Mouse (Mus musculus): ENCODE measurements around the gene B4galt5. TPM values are rescaled to one million over a fixed set of nuclear protein-coding genes. Genes with fewer than 3 reads are reported as not detected.

Gene B4galt5
- polyA plus RNA-seq, 1 experiment from 2014 or later, result 11.2 TPM

DNA sequence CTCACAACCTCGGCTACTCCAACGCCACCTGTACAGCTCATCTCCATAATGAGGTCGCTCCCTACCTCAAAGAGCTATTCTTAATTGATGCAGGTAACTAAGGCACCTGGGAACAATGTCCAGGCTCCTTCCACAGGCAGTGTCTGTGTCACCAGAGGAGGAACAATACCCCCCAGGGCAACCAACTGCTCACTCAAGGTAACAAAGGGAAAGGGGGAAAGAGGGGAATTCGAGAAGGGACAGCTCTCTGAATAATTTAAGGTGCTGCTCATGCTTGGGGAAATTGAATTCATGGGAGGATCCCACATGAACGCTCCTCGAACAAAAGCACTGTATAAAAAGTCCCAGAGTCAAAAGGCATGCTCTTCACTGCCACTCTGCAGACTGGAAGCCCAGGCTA lies 6.1 kb downstream of the B4galt5 start:
- Histone ChIP-seq H3K4me2 (replicated peaks) (no peak overlapping the region), H3K4me1 (replicated peaks) (peaks cover 33% of the 10 kb centered on the region), H3K9ac (replicated peaks) (no peak overlapping the region; the same call in 1 of the 2 replicates), H3K36me3 (no peaks in the 10 kb centered on the region), H3K4me3 (replicated peaks) (no peak overlapping the region), H3K9me3 (no peaks in the 10 kb centered on the region), H3K27ac (peak overlapping the region; percentile 66), H3K27me3 (no peaks in the 10 kb centered on the region)
- 53% methylated on average over 6 of the region's 6 CpGs for WGBS
- no peak for ATAC-seq

DNA sequence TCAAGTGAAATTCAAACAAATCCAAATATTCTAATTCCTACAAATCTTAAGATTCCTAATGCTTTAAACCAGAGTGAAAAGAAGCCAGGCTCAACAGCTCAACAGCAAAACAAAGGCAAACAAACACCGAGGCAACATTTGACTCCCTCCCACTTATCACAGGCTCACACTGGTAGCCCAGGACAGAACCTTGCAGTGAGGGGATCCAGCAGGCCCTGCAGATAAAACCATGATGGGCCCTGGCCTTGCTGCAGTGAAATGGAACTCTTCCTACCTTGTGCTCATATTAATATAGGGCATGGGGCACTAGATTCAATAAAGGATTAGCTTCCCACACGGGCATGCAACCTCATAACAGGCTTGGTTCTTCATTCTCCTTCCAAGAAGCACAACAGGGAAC lies 11.4 kb downstream of the B4galt5 start:
- Histone ChIP-seq H3K4me1 (replicated peaks) (peaks cover 22% of the 10 kb centered on the region), H3K27me3 (no peaks in the 10 kb centered on the region), H3K9me3 (no peaks in the 10 kb centered on the region), H3K27ac (no peak overlapping the region), H3K4me3 (replicated peaks) (no peak overlapping the region), H3K9ac (replicated peaks) (no peak overlapping the region), H3K36me3 (no peaks in the 10 kb centered on the region), H3K4me2 (replicated peaks) (no peak overlapping the region)
- 59% methylated on average over 2 of the region's 2 CpGs for WGBS
- no peak for ATAC-seq

DNA sequence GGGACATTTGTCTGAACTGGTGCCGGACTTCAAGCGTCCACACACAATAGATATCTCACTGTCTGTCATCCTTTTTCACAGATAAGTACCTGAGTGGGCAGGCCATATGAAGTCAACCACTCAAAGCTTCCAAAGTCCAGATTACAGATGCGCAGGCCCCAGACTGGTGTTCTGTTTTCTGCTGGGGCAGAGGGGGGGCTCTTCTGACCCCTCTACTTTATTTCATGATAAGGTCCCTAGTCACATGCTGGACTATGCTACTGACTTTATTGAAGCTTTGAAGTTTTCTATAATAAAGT lies 11.8 kb downstream of the B4galt5 start:
- peaks cover 22% of the 10 kb centered on the region for H3K4me1 ChIP-seq (replicated peaks)
- H3K27me3 ChIP-seq, result no peaks in the 10 kb centered on the region
- no peaks in the 10 kb centered on the region for H3K36me3 ChIP-seq
- no peak overlapping the region for H3K4me2 ChIP-seq (replicated peaks)
- H3K9me3 ChIP-seq, result no peaks in the 10 kb centered on the region
- 53% methylated on average over 3 of the region's 3 CpGs for WGBS
- peak overlapping the region; percentile 56; the same call in 1 of the 2 replicates for H3K27ac ChIP-seq
- H3K9ac ChIP-seq (replicated peaks), result no peak overlapping the region; the same call in 1 of the 2 replicates
- ATAC-seq, result no peak
- no peak overlapping the region for H3K4me3 ChIP-seq (replicated peaks)

DNA sequence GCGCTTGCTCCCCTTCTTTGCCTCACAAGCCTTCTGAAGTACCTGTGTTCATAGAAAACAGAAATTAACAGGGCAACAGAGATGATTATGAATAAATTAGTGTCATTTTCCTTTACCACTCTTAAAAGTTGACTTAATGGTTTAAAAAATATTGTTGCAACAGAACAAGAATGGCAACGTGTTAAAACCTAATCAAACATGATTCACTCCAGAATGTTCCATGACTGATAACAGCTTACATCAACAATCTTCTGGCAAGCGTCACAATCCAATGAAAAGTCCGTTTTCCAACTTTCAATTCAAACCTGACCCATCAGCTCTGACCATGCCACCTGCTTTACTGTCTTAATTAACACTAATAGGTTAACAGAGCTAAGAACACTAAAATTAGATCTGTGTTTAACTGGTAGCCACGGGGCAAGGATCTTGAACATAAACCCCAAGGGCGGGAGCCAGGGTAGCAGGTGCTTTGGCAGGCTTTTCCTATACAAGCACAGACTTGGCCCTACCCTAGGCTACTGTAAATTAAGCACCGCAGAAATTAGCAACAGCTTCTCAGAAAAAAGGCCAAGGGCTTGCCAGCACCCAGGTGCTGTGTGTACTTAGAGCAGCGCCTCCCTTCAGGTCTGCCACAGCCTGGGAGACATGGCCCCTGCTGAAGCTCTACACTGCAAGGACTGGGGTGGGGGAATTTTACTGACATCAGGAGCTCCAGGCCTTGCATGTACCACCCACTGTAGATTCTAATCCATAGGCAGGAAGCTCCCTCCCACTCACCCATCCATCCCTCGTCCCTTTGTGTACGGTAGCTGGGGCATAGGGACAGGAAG lies 12.4 kb downstream of the B4galt5 start:
- Histone ChIP-seq H3K36me3 (no peaks in the 10 kb centered on the region), H3K4me1 (replicated peaks) (peaks cover 24% of the 10 kb centered on the region), H3K27me3 (no peaks in the 10 kb centered on the region), H3K9ac (replicated peaks) (no peak overlapping the region; the same call in 1 of the 2 replicates), H3K4me3 (replicated peaks) (no peak overlapping the region), H3K27ac (peak overlapping the region; percentile 56; the same call in 1 of the 2 replicates), H3K9me3 (no peaks in the 10 kb centered on the region), H3K4me2 (replicated peaks) (no peak overlapping the region)
- 77% methylated on average over 10 of the region's 10 CpGs for WGBS
- no peak for ATAC-seq

DNA sequence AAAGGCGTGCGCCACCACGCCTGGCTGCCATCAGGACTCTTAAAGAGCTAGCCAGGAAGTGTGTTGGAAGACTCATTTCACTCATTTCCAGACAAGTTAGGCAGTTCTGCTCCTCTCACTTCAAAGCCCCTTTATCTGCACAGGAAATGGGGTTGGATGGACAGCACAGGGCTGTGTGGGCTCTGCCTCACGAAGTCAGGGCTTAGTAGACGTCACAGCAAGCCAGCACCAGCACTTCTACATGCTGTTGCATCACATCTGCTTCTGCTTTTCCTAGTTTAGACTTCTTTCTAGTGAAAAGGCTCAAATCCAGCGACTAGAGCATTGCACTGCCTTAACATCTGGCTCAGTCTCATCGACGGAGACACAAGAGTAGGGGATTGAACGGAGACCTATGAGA lies 13.9 kb downstream of the B4galt5 start:
- H3K27me3 ChIP-seq, result no peaks in the 10 kb centered on the region
- no peak overlapping the region for H3K27ac ChIP-seq
- no peaks in the 10 kb centered on the region for H3K9me3 ChIP-seq
- H3K9ac ChIP-seq (replicated peaks), result no peak overlapping the region
- peaks cover 34% of the 10 kb centered on the region for H3K4me1 ChIP-seq (replicated peaks)
- WGBS, result 87% methylated on average over 9 of the region's 9 CpGs
- ATAC-seq, result no peak
- no peaks in the 10 kb centered on the region for H3K36me3 ChIP-seq
- no peak overlapping the region for H3K4me2 ChIP-seq (replicated peaks)
- no peak overlapping the region for H3K4me3 ChIP-seq (replicated peaks)

DNA sequence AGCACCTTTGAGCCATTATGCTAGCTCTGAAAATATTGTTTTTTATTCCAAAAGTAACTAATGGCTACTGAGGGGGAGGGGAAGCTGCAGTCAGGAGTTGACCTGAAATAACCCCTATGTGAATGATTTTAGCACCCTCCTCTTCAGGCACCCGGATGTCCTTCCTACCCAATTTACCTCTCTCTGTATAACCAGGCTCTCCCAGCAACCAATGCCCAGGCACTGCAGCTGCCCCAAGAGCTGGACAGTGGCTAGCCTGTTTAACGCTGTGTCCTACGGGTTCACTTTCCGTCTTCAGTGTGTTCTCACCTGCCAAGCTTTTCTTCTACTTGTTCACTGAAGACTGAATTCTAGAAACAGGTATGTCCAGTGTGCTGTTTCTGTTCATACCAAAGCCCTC lies 14.7 kb downstream of the B4galt5 start:
- 94% methylated on average over 4 of the region's 4 CpGs for WGBS
- no peak overlapping the region for H3K9ac ChIP-seq (replicated peaks)
- H3K27me3 ChIP-seq, result no peaks in the 10 kb centered on the region
- H3K4me1 ChIP-seq (replicated peaks), result peaks cover 36% of the 10 kb centered on the region
- H3K9me3 ChIP-seq, result no peaks in the 10 kb centered on the region
- H3K4me2 ChIP-seq (replicated peaks), result no peak overlapping the region
- H3K27ac ChIP-seq, result no peak overlapping the region
- ATAC-seq, result no peak
- no peaks in the 10 kb centered on the region for H3K36me3 ChIP-seq
- H3K4me3 ChIP-seq (replicated peaks), result no peak overlapping the region

DNA sequence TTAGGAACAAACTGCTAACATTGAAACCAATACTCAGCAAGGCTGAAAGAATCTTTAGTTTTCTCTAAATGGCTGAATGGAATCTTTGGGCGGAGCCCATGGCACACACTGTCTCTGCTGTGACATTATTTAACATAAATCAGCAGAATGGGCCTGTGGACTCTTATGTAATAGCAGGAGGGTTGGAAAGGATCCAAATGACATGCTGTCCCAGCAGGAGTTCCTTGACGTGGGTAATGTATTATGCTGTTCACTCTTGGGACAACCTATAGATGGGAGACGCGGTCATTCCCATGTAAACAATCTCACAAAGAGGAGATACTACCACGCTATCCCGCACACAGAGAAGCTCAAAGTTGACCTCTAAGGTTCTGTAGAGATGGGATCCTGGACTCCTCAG lies 15.5 kb downstream of the B4galt5 start:
- Histone ChIP-seq H3K36me3 (no peaks in the 10 kb centered on the region), H3K27ac (no peak overlapping the region), H3K4me2 (replicated peaks) (no peak overlapping the region), H3K9ac (replicated peaks) (no peak overlapping the region), H3K4me1 (replicated peaks) (peaks cover 39% of the 10 kb centered on the region), H3K9me3 (no peaks in the 10 kb centered on the region), H3K4me3 (replicated peaks) (no peak overlapping the region), H3K27me3 (no peaks in the 10 kb centered on the region)
- no peak for ATAC-seq
- 86% methylated on average over 6 of the region's 6 CpGs for WGBS

DNA sequence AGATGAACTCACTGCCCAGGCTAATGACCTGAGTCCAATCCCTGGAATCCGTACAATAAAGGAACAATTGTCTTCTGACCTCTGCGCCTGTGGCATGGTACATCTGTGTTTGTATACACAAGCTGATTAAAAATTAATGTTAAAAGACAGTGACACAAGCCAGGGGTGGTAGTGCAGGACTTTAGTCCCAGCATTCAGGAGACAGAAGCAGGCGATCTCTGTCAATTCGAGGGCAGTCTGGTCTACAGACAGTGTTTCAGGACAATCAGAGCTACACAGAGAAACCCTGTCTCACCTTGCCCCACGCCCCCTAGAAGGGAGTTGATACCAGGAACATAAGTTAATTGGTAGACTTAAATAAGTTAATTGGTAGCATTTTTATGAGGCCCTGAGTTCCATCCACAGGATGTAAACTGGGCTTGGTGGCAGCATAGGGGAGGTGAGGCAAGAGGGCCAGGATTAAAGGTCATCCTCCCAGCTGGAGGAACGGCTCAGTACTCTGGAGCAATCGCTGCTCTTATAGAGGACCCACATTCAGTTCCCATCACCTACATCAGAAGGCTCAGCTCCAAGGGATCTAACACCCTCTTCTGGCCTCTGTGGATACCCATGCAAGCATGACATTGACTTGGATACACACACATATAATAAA lies 16.5 kb downstream of the B4galt5 start:
- 78% methylated on average over 7 of the region's 7 CpGs for WGBS
- no peak overlapping the region for H3K4me2 ChIP-seq (replicated peaks)
- H3K9ac ChIP-seq (replicated peaks), result no peak overlapping the region
- H3K9me3 ChIP-seq, result no peaks in the 10 kb centered on the region
- no peaks in the 10 kb centered on the region for H3K36me3 ChIP-seq
- H3K4me1 ChIP-seq (replicated peaks), result peaks cover 36% of the 10 kb centered on the region
- H3K27me3 ChIP-seq, result no peaks in the 10 kb centered on the region
- H3K4me3 ChIP-seq (replicated peaks), result no peak overlapping the region
- no peak for ATAC-seq
- H3K27ac ChIP-seq, result no peak overlapping the region

DNA sequence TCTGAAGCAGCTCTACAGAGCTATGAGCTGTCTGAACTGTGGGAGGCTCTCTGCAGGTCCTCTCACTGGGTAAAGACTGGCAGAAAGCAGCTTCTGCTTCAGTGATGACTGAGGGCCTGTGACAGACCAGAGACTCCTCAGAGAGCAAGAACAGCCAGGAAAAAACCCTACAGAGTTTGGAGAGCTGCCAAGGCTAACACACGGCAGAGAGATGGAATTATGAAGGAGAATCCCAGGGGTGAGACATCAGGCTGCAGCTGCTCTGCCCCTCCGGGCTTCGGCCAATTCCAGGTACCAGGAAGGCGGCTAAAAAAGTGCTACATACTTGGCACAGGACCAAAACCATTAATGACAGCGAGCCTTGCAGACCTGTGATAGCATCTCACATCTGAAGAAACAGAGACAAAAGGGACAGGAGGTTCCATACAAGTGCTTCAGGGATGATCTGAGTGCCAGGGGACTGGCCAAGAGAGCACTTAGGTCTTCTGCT lies 17.5 kb downstream of the B4galt5 start:
- no peaks in the 10 kb centered on the region for H3K36me3 ChIP-seq
- no peak overlapping the region for H3K4me3 ChIP-seq (replicated peaks)
- no peaks in the 10 kb centered on the region for H3K9me3 ChIP-seq
- H3K9ac ChIP-seq (replicated peaks), result no peak overlapping the region
- ATAC-seq, result peak; percentile 60; the same call in 1 of the 2 replicates
- 52% methylated on average over 5 of the region's 5 CpGs for WGBS
- no peaks in the 10 kb centered on the region for H3K27me3 ChIP-seq
- no peak overlapping the region for H3K4me2 ChIP-seq (replicated peaks)
- H3K4me1 ChIP-seq (replicated peaks), result peaks cover 35% of the 10 kb centered on the region
- peak overlapping the region; percentile 49 for H3K27ac ChIP-seq

DNA sequence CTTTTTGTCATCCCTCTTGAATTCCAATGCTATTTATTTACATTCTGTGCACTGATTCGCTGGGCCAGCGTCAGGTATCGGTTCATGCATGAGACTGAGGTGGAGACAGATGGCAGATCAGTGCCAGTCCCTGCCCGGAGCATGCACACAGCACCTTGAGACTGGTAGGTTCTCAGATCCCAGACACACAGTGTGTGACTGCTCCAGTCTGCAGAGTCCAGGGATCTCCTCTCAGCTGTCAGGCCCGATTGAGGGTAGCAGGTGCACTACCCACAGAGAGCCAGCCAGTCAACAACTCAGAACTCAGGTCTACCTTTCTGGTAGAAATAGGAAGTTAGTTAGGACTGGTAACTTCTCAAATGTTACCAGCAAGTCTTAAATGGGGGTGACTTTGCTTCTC lies 18.4 kb downstream of the B4galt5 start:
- no peak overlapping the region for H3K4me2 ChIP-seq (replicated peaks)
- H3K27me3 ChIP-seq, result no peaks in the 10 kb centered on the region
- no peaks in the 10 kb centered on the region for H3K36me3 ChIP-seq
- H3K27ac ChIP-seq, result peak overlapping the region; percentile 49
- WGBS, result 88% methylated on average over 5 of the region's 5 CpGs
- H3K4me1 ChIP-seq (replicated peaks), result peaks cover 35% of the 10 kb centered on the region
- no peak overlapping the region for H3K4me3 ChIP-seq (replicated peaks)
- no peak overlapping the region for H3K9ac ChIP-seq (replicated peaks)
- H3K9me3 ChIP-seq, result no peaks in the 10 kb centered on the region
- no peak for ATAC-seq

DNA sequence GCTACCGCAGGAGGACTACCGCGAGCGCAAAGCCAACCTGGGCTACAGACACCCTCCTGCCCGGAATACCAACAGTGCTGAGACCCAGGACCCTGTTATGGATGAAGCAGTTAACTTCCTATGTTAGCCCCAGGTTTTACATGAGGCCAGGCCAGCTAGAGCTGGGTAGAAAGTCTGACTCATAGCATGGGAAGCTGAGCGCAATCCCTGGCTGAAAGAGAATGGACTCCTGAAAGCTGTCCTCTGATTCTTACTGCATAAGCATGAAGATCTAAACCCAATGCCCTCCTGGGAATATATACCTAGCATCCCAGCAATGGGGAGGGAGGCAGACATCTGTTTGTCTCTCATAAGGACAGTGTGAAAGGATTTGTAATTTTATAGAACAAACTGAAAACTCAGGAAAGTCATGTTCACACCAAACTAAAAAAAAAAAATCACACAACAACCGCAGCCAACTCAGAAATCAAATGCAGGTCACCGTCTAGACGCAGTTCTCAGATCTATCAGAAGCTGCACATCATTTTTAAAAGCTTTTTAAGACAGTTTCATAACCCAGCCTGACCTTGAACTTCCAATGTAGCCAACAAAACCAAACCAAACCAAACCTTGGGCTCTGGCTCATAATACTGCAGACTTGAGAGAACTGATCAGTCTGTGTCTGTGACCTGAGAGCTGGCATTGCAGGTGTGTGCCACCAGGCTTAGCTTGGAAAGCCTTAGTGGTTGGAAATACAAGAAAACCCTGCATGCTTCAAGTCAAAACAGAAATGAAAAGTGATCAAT lies 19.3 kb downstream of the B4galt5 start:
- Histone ChIP-seq H3K36me3 (no peaks in the 10 kb centered on the region), H3K4me3 (replicated peaks) (no peak overlapping the region), H3K27ac (no peak overlapping the region), H3K27me3 (no peaks in the 10 kb centered on the region), H3K9ac (replicated peaks) (no peak overlapping the region), H3K9me3 (no peaks in the 10 kb centered on the region), H3K4me2 (replicated peaks) (no peak overlapping the region), H3K4me1 (replicated peaks) (peaks cover 40% of the 10 kb centered on the region)
- no peak for ATAC-seq
- 96% methylated on average over 9 of the region's 9 CpGs for WGBS

DNA sequence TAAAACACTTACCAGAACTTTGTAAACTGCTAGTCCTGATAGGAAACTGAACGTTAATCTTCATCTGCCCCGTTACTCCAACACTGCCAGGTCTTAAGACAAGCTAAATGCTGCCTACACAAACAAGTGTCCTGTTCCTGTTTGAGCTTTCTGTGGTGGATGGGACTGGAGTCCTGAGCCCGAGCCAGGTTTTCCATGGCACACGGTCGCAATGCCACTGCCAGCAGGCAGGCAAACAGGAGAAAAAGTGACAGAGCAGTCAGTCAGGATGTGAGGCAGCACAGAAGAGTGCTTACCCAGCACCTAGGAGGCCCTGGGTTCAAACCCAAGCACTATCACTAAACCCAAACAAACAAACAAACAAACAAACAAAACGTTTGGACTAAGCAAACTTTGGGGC lies 20.6 kb downstream of the B4galt5 start:
- Histone ChIP-seq H3K9ac (replicated peaks) (no peak overlapping the region), H3K36me3 (no peaks in the 10 kb centered on the region), H3K4me1 (replicated peaks) (peaks cover 51% of the 10 kb centered on the region), H3K27ac (no peak overlapping the region), H3K4me3 (replicated peaks) (no peak overlapping the region), H3K9me3 (no peaks in the 10 kb centered on the region), H3K4me2 (replicated peaks) (no peak overlapping the region), H3K27me3 (no peaks in the 10 kb centered on the region)
- WGBS, result 88% methylated on average over 6 of the region's 6 CpGs
- no peak for ATAC-seq

All from midbrain, embryonic 13.5 days (tissue).